Mouse (Mus musculus) cerebellum, adult 2 months (tissue): Measurements from ENCODE around the gene Megf11.

Source experiments
- CTCF ChIP-seq: fragments of 200-500 bp; IDR thresholded peaks from 2 replicates; pipeline ENCODE4 v1.5.1; 2011; ENCODE audit warnings: low read depth, mild to moderate bottlenecking, control low read depth, low read length, moderate library complexity, borderline replicate concordance; ENCODE audit not compliant: insufficient read depth
- POLR2A ChIP-seq: fragments of 200-500 bp; IDR thresholded peaks from 2 replicates; pipeline ENCODE4 v1.6.1; 2011; ENCODE audit warnings: low read length, control low read depth, borderline replicate concordance; ENCODE audit not compliant: insufficient read depth

GRCm38 (mm10) chr9:64636961-64637360, 251.5 kb downstream of the Megf11 start:
- TF ChIP-seq CTCF (no peak), POLR2A (no peak)
